Mouse (Mus musculus): Measurements from ENCODE around the gene Hrnr. TPM values are rescaled to one million over a fixed set of nuclear protein-coding genes. Genes with fewer than 3 reads are reported as not detected.

Hrnr gene
- polyA plus RNA-seq, 1 experiment from 2014 or later, result not detected

DNA sequence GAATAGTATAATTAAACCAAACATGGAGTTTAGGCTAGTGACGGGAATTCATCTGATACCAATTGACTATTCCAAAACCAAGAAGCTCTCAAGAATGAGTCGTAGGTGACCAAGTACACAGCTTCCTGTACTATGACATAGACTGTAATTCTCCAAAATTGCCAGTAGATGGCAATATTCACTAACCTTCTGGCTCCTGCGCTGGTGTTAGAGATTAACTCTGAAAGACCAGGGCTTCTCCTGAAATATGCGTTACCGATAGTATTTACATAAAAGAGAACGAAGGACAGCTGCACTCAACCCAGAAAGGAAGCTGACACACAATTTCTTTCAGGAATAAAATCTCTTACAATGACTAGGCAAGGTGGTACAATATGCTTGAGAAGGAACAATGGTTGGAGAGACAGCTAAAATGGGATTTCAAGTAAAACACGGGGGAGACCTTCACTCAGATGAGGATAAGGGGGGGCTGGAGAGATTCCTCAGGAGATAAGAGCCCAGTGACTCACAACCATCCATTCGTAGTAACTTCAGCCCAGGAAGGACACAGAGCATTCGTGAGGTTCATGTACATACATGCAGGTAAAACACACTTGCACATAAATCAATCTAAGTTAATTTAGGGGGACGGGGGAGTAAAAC lies 42.5 kb downstream of the Hrnr start:
- ATAC-seq (ENCODE audit: insufficient number of reproducible peaks, low FRiP score), result no peak
- Histone ChIP-seq H3K4me2 (peak overlapping the region; percentile 22), H3K9me3 (replicated peaks) (no peaks in the 10 kb centered on the region), H3K4me3 (0 out of 2 replicates have a peak overlapping the region, but pooled peaks have one; percentile 7), H3K4me1 (replicated peaks) (no peaks in the 10 kb centered on the region), H3K27ac (ENCODE audit: poor library complexity, severe bottlenecking) (no peak overlapping the region), H3K27me3 (replicated peaks) (peaks cover 3% of the 10 kb centered on the region; the same call in 1 of the 2 replicates), H3K36me3 (no peaks in the 10 kb centered on the region), H3K9ac (no peak overlapping the region)
- WGBS, result 8% methylated on average over 10 of the region's 10 CpGs

DNA sequence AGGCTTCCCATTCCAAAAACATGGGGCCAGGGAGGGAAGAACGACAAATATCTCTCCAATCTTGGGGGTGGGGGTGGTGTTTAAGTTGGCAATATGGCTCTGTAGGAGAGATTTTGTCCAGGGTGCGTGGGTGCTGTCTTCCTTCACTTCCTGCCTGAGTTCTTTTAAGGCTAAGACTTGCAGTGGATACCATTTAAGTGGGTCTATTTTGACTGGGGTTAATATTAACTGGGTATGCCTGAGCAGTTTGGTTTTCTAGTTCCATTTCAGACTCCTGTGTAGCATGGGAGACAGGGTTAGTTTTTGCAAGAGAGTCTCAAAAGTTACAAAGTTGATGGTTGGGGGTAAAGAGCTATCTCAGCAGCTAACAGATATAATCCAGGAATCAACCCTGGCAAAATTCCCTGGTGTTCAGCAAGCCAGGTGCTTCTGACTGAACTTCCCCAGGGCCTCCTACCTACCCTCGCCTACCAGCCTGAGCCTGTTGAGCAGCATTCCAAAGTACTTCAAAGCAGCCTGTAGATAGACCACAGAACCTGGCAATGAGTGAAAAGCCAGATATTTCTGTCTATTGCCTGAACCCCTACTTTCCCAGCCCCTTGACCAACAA lies 47.5 kb downstream of the Hrnr start:
- peaks cover 3% of the 10 kb centered on the region; the same call in 1 of the 2 replicates for H3K27me3 ChIP-seq (replicated peaks)
- WGBS, result 60% methylated on average over 3 of the region's 3 CpGs
- no peak overlapping the region for H3K4me3 ChIP-seq
- H3K4me1 ChIP-seq (replicated peaks), result 0 out of 2 replicates have a peak, but pooled peaks cover 2% of the 10 kb centered on the region
- no peak for ATAC-seq (ENCODE audit: insufficient number of reproducible peaks, low FRiP score)
- no peaks in the 10 kb centered on the region for H3K36me3 ChIP-seq
- no peak overlapping the region for H3K9ac ChIP-seq
- H3K27ac ChIP-seq (ENCODE audit: poor library complexity, severe bottlenecking), result no peak overlapping the region
- no peak overlapping the region for H3K4me2 ChIP-seq
- H3K9me3 ChIP-seq (replicated peaks), result no peaks in the 10 kb centered on the region

DNA sequence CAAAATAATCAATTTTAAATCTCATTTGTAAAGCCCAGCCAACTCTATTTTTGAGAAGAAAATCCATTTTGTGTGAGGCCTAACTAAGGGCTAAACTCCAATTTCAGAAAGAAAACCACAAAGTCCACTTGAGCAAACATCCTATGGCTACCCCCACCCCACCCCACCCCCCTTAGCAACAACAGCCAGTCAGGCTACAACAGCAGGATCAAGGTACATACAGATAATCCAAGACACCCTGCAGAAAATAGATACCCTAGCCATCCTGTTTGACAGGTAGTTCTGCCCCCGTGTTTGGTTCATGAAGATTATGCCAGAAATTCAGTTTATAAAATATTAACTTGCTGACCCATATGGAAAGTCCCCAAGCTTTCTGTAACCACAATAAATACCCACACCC lies 48.6 kb downstream of the Hrnr start:
- no peak overlapping the region for H3K9ac ChIP-seq
- no peak overlapping the region for H3K4me2 ChIP-seq
- 71% methylated on average over 1 of the region's 1 CpGs for WGBS
- H3K4me3 ChIP-seq, result no peak overlapping the region
- peaks cover 3% of the 10 kb centered on the region; the same call in 1 of the 2 replicates for H3K27me3 ChIP-seq (replicated peaks)
- 0 out of 2 replicates have a peak, but pooled peaks cover 2% of the 10 kb centered on the region for H3K4me1 ChIP-seq (replicated peaks)
- H3K27ac ChIP-seq (ENCODE audit: poor library complexity, severe bottlenecking), result no peak overlapping the region
- ATAC-seq (ENCODE audit: insufficient number of reproducible peaks, low FRiP score), result no peak
- no peaks in the 10 kb centered on the region for H3K36me3 ChIP-seq
- H3K9me3 ChIP-seq (replicated peaks), result no peaks in the 10 kb centered on the region

DNA sequence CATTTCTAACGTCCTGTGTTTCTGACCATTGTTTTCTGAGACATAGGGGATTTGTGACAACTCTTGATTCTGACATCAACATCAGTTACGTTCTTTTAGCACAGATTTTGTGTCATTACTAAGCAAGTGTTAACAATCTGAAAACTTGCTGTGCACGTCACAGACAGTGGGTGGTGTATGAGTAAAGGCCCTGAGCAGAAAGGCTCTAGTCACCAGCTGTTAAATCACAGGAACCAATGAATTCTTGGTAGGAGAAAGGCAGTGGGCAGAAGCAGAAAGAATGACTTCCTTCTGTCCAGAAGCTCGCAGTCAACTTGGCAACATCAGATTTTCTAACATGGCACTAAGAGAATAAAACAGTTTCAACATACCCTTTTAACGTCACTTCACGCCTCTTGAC lies 53.9 kb downstream of the Hrnr start:
- Histone ChIP-seq H3K36me3 (no peaks in the 10 kb centered on the region), H3K4me3 (no peak overlapping the region), H3K9ac (no peak overlapping the region), H3K9me3 (replicated peaks) (no peaks in the 10 kb centered on the region), H3K4me2 (no peak overlapping the region), H3K27ac (ENCODE audit: poor library complexity, severe bottlenecking) (no peak overlapping the region), H3K4me1 (replicated peaks) (no peaks in the 10 kb centered on the region), H3K27me3 (replicated peaks) (no peaks in the 10 kb centered on the region)
- WGBS, result 69% methylated on average over 6 of the region's 6 CpGs
- no peak for ATAC-seq (ENCODE audit: insufficient number of reproducible peaks, low FRiP score)

DNA sequence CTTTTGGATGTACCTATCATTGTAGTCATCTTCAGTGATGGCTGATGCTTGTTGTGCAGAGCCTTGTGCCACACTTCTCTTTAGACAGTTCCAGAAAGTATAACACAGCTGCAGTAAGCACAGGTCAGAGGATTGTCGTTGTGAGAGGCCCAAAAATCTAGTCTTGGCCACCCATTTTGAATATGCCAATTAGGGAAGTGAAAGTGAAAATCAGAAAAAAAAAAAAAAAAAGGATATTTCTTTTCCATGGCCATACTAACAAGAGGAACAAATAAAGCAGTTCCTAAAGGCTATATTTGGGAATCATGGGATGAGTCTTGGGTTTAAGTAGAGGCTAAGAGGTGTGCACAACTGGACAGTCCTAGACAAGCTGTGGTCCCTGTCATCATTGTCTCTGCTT lies 55.6 kb downstream of the Hrnr start:
- no peak overlapping the region for H3K4me2 ChIP-seq
- H3K4me1 ChIP-seq (replicated peaks), result no peaks in the 10 kb centered on the region
- no peak for ATAC-seq (ENCODE audit: insufficient number of reproducible peaks, low FRiP score)
- H3K4me3 ChIP-seq, result no peak overlapping the region
- no peak overlapping the region for H3K9ac ChIP-seq
- no peaks in the 10 kb centered on the region for H3K36me3 ChIP-seq
- no peaks in the 10 kb centered on the region for H3K27me3 ChIP-seq (replicated peaks)
- no peak overlapping the region for H3K27ac ChIP-seq (ENCODE audit: poor library complexity, severe bottlenecking)
- no peaks in the 10 kb centered on the region for H3K9me3 ChIP-seq (replicated peaks)
- WGBS, result 65% methylated on average over 1 of the region's 1 CpGs

DNA sequence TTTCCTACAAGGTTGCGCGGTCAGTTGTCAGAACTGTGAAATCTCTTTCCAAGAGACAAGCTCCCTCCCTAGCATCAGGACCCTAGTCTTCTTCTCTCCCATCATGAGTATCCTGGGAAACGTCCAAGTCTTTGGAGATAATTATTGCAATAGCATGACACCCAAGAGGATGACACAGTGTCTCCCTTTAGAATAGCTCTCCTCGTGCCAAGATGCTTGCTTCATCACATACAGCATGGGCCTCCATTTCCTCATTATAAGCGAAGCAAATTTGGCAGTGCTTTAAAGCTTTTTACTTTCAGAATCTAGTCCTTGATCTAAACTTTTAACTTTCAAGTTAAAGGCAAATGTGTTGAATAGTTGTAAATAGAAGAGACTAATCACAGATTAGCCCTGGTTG lies 56.1 kb downstream of the Hrnr start:
- Histone ChIP-seq H3K27ac (ENCODE audit: poor library complexity, severe bottlenecking) (no peak overlapping the region), H3K9ac (no peak overlapping the region), H3K4me3 (no peak overlapping the region), H3K9me3 (replicated peaks) (no peaks in the 10 kb centered on the region), H3K4me2 (no peak overlapping the region), H3K27me3 (replicated peaks) (no peaks in the 10 kb centered on the region), H3K4me1 (replicated peaks) (no peaks in the 10 kb centered on the region), H3K36me3 (no peaks in the 10 kb centered on the region)
- ATAC-seq (ENCODE audit: insufficient number of reproducible peaks, low FRiP score), result no peak
- WGBS, result 81% methylated on average over 5 of the region's 5 CpGs

DNA sequence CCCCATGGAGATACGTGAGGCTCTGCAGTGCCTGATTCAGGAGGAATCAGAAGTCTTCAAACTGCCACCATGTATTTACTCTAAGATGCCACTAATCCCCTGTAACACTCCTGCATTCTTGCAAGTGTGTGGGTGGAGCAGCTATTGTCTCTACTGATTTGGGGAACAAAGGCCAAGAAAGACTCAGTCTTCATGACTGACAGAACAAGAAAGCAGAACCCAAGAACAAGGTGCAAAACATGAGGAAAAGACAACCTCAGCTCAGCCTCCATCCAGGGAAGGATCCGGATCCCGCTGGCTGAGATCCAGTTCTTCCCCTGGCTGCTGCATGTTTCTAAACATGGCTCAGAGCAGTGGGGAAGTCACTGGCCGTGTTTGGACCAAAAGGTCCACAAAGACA lies 58.6 kb downstream of the Hrnr start:
- no peak overlapping the region for H3K4me2 ChIP-seq
- ATAC-seq (ENCODE audit: insufficient number of reproducible peaks, low FRiP score), result no peak
- no peaks in the 10 kb centered on the region for H3K9me3 ChIP-seq (replicated peaks)
- H3K27me3 ChIP-seq (replicated peaks), result no peaks in the 10 kb centered on the region
- no peaks in the 10 kb centered on the region for H3K36me3 ChIP-seq
- no peak overlapping the region for H3K9ac ChIP-seq
- H3K4me1 ChIP-seq (replicated peaks), result no peaks in the 10 kb centered on the region
- no peak overlapping the region for H3K27ac ChIP-seq (ENCODE audit: poor library complexity, severe bottlenecking)
- 62% methylated on average over 4 of the region's 4 CpGs for WGBS
- H3K4me3 ChIP-seq, result no peak overlapping the region

Other genes starting within 250 kb of the Hrnr start
- gene Crnn, start 175.0 kb upstream of the Hrnr start, polyA plus RNA-seq (2016; fragmentation: Nextera tagmentation; extraction: Ambion mirVana), result not detected in 2 replicates
- not detected in 2 replicates for gene Flg2, start 122.5 kb upstream of the Hrnr start, polyA plus RNA-seq (2016; fragmentation: Nextera tagmentation; extraction: Ambion mirVana)
- gene Flg, start 46.2 kb upstream of the Hrnr start, polyA plus RNA-seq (2016; fragmentation: Nextera tagmentation; extraction: Ambion mirVana), result not detected in 2 replicates
- not detected in 2 replicates for gene Rptn, start 74.0 kb downstream of the Hrnr start, polyA plus RNA-seq (2016; fragmentation: Nextera tagmentation; extraction: Ambion mirVana)
- gene Tchh, start 122.6 kb downstream of the Hrnr start, polyA plus RNA-seq (2016; fragmentation: Nextera tagmentation; extraction: Ambion mirVana), result 0.76 and 0.93 TPM in 2 replicates
- not detected in 2 replicates for gene Tchhl1, start 149.0 kb downstream of the Hrnr start, polyA plus RNA-seq (2016; fragmentation: Nextera tagmentation; extraction: Ambion mirVana)
- gene S100a11, start 200.7 kb downstream of the Hrnr start, polyA plus RNA-seq (2016; fragmentation: Nextera tagmentation; extraction: Ambion mirVana), result 860 and 874 TPM in 2 replicates
- 186 and 199 TPM in 2 replicates for gene S100a10, start 235.3 kb downstream of the Hrnr start, polyA plus RNA-seq (2016; fragmentation: Nextera tagmentation; extraction: Ambion mirVana)

Measured in heart, embryonic 12.5 days (tissue).